Mouse (Mus musculus) liver, adult 2 months (tissue): ENCODE measurements around the gene Dennd2a. TPM values are rescaled to one million over a fixed set of nuclear protein-coding genes. Genes with fewer than 3 reads are reported as not detected.

ENCODE experiments used
- DNase-seq: peaks from one replicate; pipeline ENCODE4 v3.0.0-alpha.2; 2011; ENCODE audit warnings: low read depth, low spot score; ENCODE audit errors: extremely low read depth
- H3K27ac ChIP-seq: fragments of 200-500 bp; replicated peaks from 2 replicates; pipeline ENCODE4 v1.5.1; 2012; ENCODE audit warnings: low read depth, mild to moderate bottlenecking, control low read depth, inconsistent platforms, low read length; ENCODE audit not compliant: insufficient read depth
- H3K27me3 ChIP-seq: fragments of 200-500 bp; 2 replicates; pipeline ENCODE4 v1.6.1; 2012; ENCODE audit warnings: mild to moderate bottlenecking, moderate library complexity, low read length, inconsistent platforms; ENCODE audit not compliant: control insufficient read depth, insufficient read depth
- H3K36me3 ChIP-seq: fragments of 200-500 bp; 2 replicates; pipeline ENCODE4 v1.6.1; 2012; ENCODE audit warnings: low read length, inconsistent platforms; ENCODE audit not compliant: control insufficient read depth, insufficient read depth
- H3K4me1 ChIP-seq: fragments of 200-500 bp; 2 replicates; pipeline ENCODE4 v1.6.1; 2011; ENCODE audit warnings: low read length; ENCODE audit not compliant: control insufficient read depth, insufficient read depth
- H3K4me3 ChIP-seq: fragments of 200-500 bp; 2 replicates; pipeline ENCODE4 v1.5.1; 2011; ENCODE audit warnings: low read depth, mild to moderate bottlenecking, control low read depth, low read length, moderate library complexity; ENCODE audit not compliant: insufficient read depth
- H3K79me2 ChIP-seq: fragments of 200-500 bp; 2 replicates; pipeline ENCODE4 v1.6.1; 2012; ENCODE audit warnings: inconsistent platforms, mild to moderate bottlenecking, low read length, moderate library complexity; ENCODE audit not compliant: control insufficient read depth, insufficient read depth
- H3K9ac ChIP-seq: fragments of 200-500 bp; 2 replicates; pipeline ENCODE4 v1.6.1; 2012; ENCODE audit warnings: low read depth, mild to moderate bottlenecking, control low read depth, inconsistent platforms, low read length
- CTCF ChIP-seq: fragments of 200-500 bp; IDR thresholded peaks from 2 replicates; pipeline ENCODE4 v1.5.1; 2011; ENCODE audit warnings: low read depth, low read length, control low read depth
- POLR2A ChIP-seq: fragments of 200-500 bp; IDR thresholded peaks from 2 replicates; pipeline ENCODE4 v1.6.1; 2011; ENCODE audit warnings: low read length, control low read depth; ENCODE audit not compliant: insufficient read depth; ENCODE audit errors: extremely low read depth
- WGBS: fragments of 180-500 bp; shearing (Covaris S2); methylation state at CpG from one replicate; pipeline ENCODE4 v1.1.7; 2018; 5-methylcytosine and 5-hydroxymethylcytosine counted together
- polyA plus RNA-seq: library from polyadenylated mRNA; depleted of rRNA; stranded (reverse); fragments of >200 nt; gene quantifications from 2 replicates; pipeline ENCODE4 v1.2.3, GENCODE M21; 2012
- total RNA-seq: library from RNA; depleted of rRNA; stranded (reverse); fragments of >200 nt; gene quantifications from 2 replicates; pipeline ENCODE4 v1.2.3, GENCODE M21; 2014

The Dennd2a gene
- total and polyA plus RNA-seq, 2 experiments: 1.3 to 2.0 TPM

DNA sequence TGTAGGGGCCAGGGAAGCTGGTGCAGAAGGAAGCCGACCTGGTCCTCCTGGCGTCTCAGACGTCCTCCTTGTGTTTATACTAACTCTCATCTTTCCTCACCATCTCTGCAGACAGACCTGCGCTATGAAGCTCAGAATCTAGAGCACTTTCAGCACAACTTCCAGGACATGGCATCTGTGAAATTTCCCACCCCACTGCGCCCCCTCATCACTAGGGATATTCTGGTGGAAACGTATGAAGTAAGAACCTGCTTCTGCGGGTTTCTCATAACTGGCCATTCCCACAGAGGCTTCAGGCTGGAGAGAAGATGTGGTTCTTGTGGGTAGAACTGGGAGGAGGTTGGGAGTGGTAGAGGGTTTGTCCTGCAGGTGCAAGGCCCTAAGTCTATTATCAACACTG, 21.9 kb upstream of the Dennd2a start:
- TF ChIP-seq CTCF (no peak), POLR2A (no peak)
- Histone ChIP-seq H3K36me3 (peaks cover 36% of the 10 kb centered on the region), H3K27me3 (no peaks in the 10 kb centered on the region), H3K79me2 (no peaks in the 10 kb centered on the region; the same call in 1 of the 2 replicates), H3K9ac (no peak overlapping the region), H3K27ac (no peak overlapping the region), H3K4me1 (peaks cover 6% of the 10 kb centered on the region), H3K4me3 (no peak overlapping the region)
- WGBS: 95% methylated on average over 7 of the region's 7 CpGs
- DNase-seq: no peak

DNA sequence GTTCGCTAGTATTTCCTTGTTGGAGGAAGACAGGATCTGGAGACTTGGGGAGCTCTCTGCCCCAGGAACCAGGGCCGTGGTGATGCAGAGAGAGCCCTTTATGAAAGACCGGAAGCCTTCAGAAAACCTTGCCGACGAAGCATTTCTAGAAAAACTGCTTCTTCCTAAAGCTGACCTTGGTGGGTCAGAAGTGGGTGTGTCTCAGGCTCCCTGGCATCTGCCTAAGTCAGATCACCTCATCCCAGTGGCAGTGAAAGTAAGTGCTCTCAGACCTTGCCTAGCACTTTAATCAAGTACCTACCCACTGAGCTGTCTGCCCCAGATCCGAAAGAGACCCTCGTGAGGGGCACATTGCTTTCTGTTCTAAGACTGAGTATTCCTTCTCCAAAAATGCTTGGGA, 17.3 kb upstream of the Dennd2a start:
- H3K9ac ChIP-seq: no peak overlapping the region
- WGBS: 83% methylated on average over 7 of the region's 7 CpGs
- H3K4me1 ChIP-seq: peaks cover 8% of the 10 kb centered on the region
- H3K79me2 ChIP-seq: no peaks in the 10 kb centered on the region; the same call in 1 of the 2 replicates
- TF ChIP-seq CTCF (no peak), POLR2A (no peak)
- H3K27me3 ChIP-seq: no peaks in the 10 kb centered on the region
- peaks cover 15% of the 10 kb centered on the region; the same call in 1 of the 2 replicates for H3K36me3 ChIP-seq
- no peak overlapping the region; the same call in 1 of the 2 replicates for H3K4me3 ChIP-seq
- H3K27ac ChIP-seq: no peak overlapping the region
- DNase-seq: no peak

DNA sequence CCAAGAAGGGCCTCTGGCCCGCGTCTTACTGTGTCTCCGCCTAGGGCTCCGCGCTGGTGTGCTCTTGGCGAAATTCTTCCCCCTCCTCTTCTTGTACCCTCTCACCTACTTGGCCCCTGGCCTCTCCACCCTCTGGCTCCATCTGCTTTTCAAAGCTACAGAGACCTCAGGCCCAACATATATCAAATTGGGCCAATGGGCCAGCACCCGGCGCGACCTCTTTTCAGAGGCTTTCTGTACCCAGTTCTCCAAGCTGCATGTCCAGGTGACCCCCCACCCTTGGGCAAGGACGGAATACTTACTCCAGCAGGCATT, 16.8 kb upstream of the Dennd2a start:
- H3K79me2 ChIP-seq: no peaks in the 10 kb centered on the region; the same call in 1 of the 2 replicates
- WGBS: 14% methylated on average over 10 of the region's 10 CpGs
- DNase-seq: no peak
- H3K36me3 ChIP-seq: peaks cover 13% of the 10 kb centered on the region; the same call in 1 of the 2 replicates
- no peaks in the 10 kb centered on the region for H3K27me3 ChIP-seq
- TF ChIP-seq POLR2A: no peak
- no peak for TF ChIP-seq CTCF
- peak overlapping the region; percentile 64; the same call in 1 of the 2 replicates for H3K27ac ChIP-seq
- H3K4me1 ChIP-seq: peaks cover 8% of the 10 kb centered on the region
- peak overlapping the region; percentile 78 for H3K9ac ChIP-seq
- H3K4me3 ChIP-seq: peak overlapping the region; percentile 67

DNA sequence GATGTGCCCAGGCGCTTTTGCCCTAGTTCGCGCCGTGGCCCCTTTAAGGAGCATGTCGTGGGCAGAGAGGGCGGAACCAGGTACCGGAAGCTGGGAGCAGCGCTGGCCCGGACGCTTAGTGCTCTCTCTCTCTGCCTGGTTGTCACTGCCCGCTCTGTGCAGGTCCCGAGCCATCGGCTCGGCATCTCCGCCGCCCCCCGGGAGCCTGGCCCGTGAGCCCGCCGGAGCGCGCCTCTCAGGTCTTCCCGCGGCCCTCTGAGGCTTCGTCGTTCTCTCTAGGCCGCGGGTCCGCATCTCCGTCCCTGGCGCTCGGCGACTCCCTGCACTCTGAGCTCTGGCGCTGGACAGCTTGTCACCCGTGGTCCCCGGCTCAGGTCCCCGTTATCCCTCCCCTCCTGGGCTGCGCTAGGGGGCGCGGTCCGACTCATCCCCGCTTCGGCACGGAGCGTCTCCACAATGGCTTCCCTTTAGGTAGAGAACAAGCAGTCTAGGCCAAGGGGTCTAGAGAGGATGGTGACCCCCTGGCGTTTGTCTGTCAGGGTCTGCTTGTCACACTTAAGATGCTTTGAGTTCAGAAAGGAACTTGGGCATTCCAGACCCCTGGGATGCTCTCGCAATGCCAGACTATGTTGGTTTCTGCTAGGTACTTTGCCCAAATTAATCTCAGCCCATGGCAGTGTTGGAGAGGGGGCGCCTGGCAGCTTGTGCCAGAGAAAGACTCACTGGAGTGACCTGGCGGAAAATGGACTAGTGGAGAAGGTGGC, 16.3 kb upstream of the Dennd2a start, which contains the start of gene Adck2:
Gene Adck2, plus strand, starts transcription at position 83 of the 764 bp plus-strand sequence.
- peaks cover 8% of the 10 kb centered on the region for H3K4me1 ChIP-seq
- WGBS: under 1% methylated on average over 49 of the region's 49 CpGs

DNA sequence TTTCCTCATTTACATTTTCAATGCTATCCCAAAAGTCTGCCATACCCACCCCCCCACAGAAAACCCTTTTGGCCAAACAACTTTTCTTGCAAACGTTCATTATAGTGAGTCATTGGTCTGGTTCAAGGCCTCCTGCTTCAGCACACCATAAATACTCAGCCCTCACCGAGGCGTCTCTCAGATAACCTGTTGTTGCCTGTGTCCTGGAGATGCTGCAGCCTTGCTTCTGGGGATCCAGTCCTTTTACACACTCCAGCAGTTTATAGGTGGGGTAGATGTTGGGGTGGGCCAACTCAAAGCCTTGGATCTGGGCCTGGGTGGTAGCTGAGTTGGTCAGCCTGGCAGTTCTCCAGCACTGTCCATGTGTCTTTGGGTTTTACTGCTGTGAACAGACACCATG, 12.8 kb upstream of the Dennd2a start:
- H3K79me2 ChIP-seq: no peaks in the 10 kb centered on the region
- no peak for DNase-seq
- no peak overlapping the region for H3K4me3 ChIP-seq
- no peaks in the 10 kb centered on the region for H3K36me3 ChIP-seq
- no peaks in the 10 kb centered on the region for H3K27me3 ChIP-seq
- WGBS: 60% methylated on average over 3 of the region's 3 CpGs
- no peak overlapping the region for H3K27ac ChIP-seq
- peaks cover 8% of the 10 kb centered on the region for H3K4me1 ChIP-seq
- H3K9ac ChIP-seq: no peak overlapping the region
- no peak for TF ChIP-seq CTCF
- TF ChIP-seq POLR2A: no peak

More for the DNA sequence above, 16.3 kb upstream of the Dennd2a start, which contains the start of gene Adck2:
- Histone ChIP-seq H3K4me3 (peak within 1 kb of the TSS; percentile 67), H3K79me2 (no peaks in the 10 kb centered on the region; the same call in 1 of the 2 replicates), H3K9ac (peak within 1 kb of the TSS; percentile 78), H3K36me3 (peaks cover 11% of the 10 kb centered on the region; the same call in 1 of the 2 replicates), H3K27ac (peak within 1 kb of the TSS; percentile 64), H3K27me3 (no peaks in the 10 kb centered on the region)
- TF ChIP-seq POLR2A (peak; percentile 72), CTCF (no peak)
- DNase-seq: peak; percentile 78

DNA sequence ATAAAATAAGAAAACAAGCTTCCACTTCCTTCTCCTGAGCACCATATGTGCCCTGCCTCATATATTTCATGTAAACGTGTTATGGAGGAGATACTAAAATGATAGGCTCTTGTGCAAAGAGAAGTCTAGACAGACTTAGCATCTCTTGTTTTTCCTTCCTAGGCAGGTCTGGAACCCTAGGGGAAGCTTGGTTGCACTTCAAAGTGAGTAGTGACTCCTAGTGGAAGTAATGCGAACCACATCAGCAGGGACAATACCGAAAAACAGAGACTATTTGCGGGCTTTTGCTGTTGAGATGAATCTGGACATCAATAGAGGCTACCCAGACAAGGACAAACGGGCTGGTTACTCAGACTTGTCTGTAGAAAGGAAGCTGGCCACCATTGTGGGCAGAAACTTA, 9.9 kb upstream of the Dennd2a start:
- Histone ChIP-seq H3K79me2 (no peaks in the 10 kb centered on the region), H3K4me3 (no peak overlapping the region), H3K27ac (no peak overlapping the region), H3K4me1 (no peaks in the 10 kb centered on the region), H3K9ac (no peak overlapping the region), H3K27me3 (no peaks in the 10 kb centered on the region), H3K36me3 (no peaks in the 10 kb centered on the region)
- 20% methylated on average over 5 of the region's 5 CpGs for WGBS
- TF ChIP-seq POLR2A (no peak), CTCF (peak; percentile 22; the same call in 1 of the 2 replicates)
- DNase-seq: peak; percentile 45
